8 mouse cellular contexts compared by ENCODE assay signal in genomic region chrX:94235601-94236000, GRCm38 (mm10). TPM values are rescaled to one million over a fixed set of nuclear protein-coding genes. Genes with fewer than 3 reads are reported as not detected.
DNase-seq lines count a peak whose midpoint lies in the region; ATAC-seq and TF ChIP-seq lines count a peak whose summit lies in the region.

No protein-coding gene starts in this region.

- TF ChIP-seq CTCF in liver, postnatal 0 days (IDR thresholded peaks at IDR 0.05; ENCODE audit: low read depth) = no peak

- DNase-seq in kidney, postnatal 14 days = no peak
- DNase-seq in MN1 (ENCODE audit: low spot score) = peak; percentile 7
- no peak for DNase-seq in liver, postnatal 0 days
- DNase-seq in spleen, adult 12 weeks (ENCODE audit: low spot score) = no peak
- DNase-seq in Muller cell, postnatal 12 days (ENCODE audit: inconsistent ontology term) = no peak
- no peak for DNase-seq in right cerebral cortex, adult 2 months (ENCODE audit: low spot score in 2 of 2)

- peaks cover 39% of the 10 kb centered on the region for H3K27me3 ChIP-seq in kidney, embryonic 16.5 days (ENCODE audit: insufficient read depth, low read length)
- peaks cover 26% of the 10 kb centered on the region for H3K27me3 ChIP-seq in heart, embryonic 16.5 days (ENCODE audit: control insufficient read depth, insufficient read depth, low read length)
- peaks cover 2% of the 10 kb centered on the region; the same call in 1 of the 2 replicates for H3K27me3 ChIP-seq in liver, postnatal 0 days (ENCODE audit: insufficient read depth, low read length)

- peak overlapping the region; percentile 61 for H3K4me2 ChIP-seq in kidney, embryonic 16.5 days (replicated peaks; ENCODE audit: low read depth, low read length)
- peak overlapping the region; percentile 59 for H3K4me2 ChIP-seq in heart, embryonic 16.5 days (ENCODE audit: low read depth, low read length)
- H3K4me2 ChIP-seq in liver, postnatal 0 days (ENCODE audit: low read depth, low read length) = peak overlapping the region; percentile 74

- H3K27ac ChIP-seq in kidney, embryonic 16.5 days (ENCODE audit: low read length) = no peak overlapping the region
- no peak overlapping the region for H3K27ac ChIP-seq in heart, embryonic 16.5 days (ENCODE audit: low read length)
- H3K27ac ChIP-seq in liver, postnatal 0 days (ENCODE audit: low read depth) = 0 out of 2 replicates have a peak overlapping the region, but pooled peaks have one; percentile 96

- no peaks in the 10 kb centered on the region for H3K9me3 ChIP-seq in kidney, embryonic 16.5 days (ENCODE audit: low read length)
- H3K9me3 ChIP-seq in heart, embryonic 16.5 days (replicated peaks; ENCODE audit: control insufficient read depth, low read length) = no peaks in the 10 kb centered on the region
- no peaks in the 10 kb centered on the region for H3K9me3 ChIP-seq in liver, postnatal 0 days (ENCODE audit: low read length)

- TF ChIP-seq EP300 in liver, postnatal 0 days (IDR thresholded peaks at IDR 0.05; ENCODE audit: low read depth) = no peak

- no peak for ATAC-seq in kidney, embryonic 16.5 days (ENCODE audit: low FRiP score, low TSS enrichment)
- ATAC-seq in heart, embryonic 16.5 days (replicated peaks; ENCODE audit: extremely low read depth, insufficient read depth, low FRiP score) = no peak
- ATAC-seq in liver, postnatal 0 days = no peak

- no peaks in the 10 kb centered on the region for H3K4me1 ChIP-seq in kidney, embryonic 16.5 days (ENCODE audit: insufficient read depth, low read length)
- no peaks in the 10 kb centered on the region for H3K4me1 ChIP-seq in heart, embryonic 16.5 days (ENCODE audit: control insufficient read depth, insufficient read depth, low read length)
- no peaks in the 10 kb centered on the region for H3K4me1 ChIP-seq in liver, postnatal 0 days (ENCODE audit: insufficient read depth)

- peak overlapping the region; percentile 71 for H3K9ac ChIP-seq in kidney, embryonic 16.5 days (replicated peaks; ENCODE audit: low read length)
- H3K9ac ChIP-seq in heart, embryonic 16.5 days (ENCODE audit: low read length) = peak overlapping the region; percentile 77
- peak overlapping the region; percentile 85 for H3K9ac ChIP-seq in liver, postnatal 0 days (replicated peaks)

- H3K4me3 ChIP-seq in kidney, embryonic 16.5 days (ENCODE audit: low read length) = peak overlapping the region; percentile 68
- H3K4me3 ChIP-seq in heart, embryonic 16.5 days (ENCODE audit: low read length) = peak overlapping the region; percentile 73
- H3K4me3 ChIP-seq in liver, postnatal 0 days (ENCODE audit: low read depth, low read length) = peak overlapping the region; percentile 78

- 35% methylated on average over 12 of the region's 12 CpGs for WGBS in kidney, embryonic 16.5 days
- WGBS in heart, embryonic 16.5 days = 23% methylated on average over 12 of the region's 12 CpGs
- 22% methylated on average over 12 of the region's 12 CpGs for WGBS in liver, postnatal 0 days (ENCODE audit: insufficient replicate concordance)

- H3K36me3 ChIP-seq in kidney, embryonic 16.5 days (ENCODE audit: insufficient read depth, low read length) = 0 out of 2 replicates have a peak, but pooled peaks cover 2% of the 10 kb centered on the region
- no peaks in the 10 kb centered on the region for H3K36me3 ChIP-seq in heart, embryonic 16.5 days (ENCODE audit: control insufficient read depth, insufficient read depth)
- H3K36me3 ChIP-seq in liver, postnatal 0 days (replicated peaks; ENCODE audit: insufficient read depth, low read length) = no peaks in the 10 kb centered on the region

RNA-seq across cellular contexts. Expression of gene Klhl15, which starts 1.2 kb away (rescaled TPM):
- polyA plus RNA-seq in kidney, embryonic 16.5 days (2015; fragmentation: Nextera tagmentation; extraction: Ambion mirVana) = 7.0 and 8.6 TPM in 2 replicates
- 4.5 and 5.8 TPM in 2 replicates for polyA plus RNA-seq in heart, embryonic 16.5 days (2015; fragmentation: Nextera tagmentation; extraction: Ambion mirVana)
- polyA plus RNA-seq in liver, postnatal 0 days (2015; fragmentation: Nextera tagmentation; extraction: Ambion mirVana) = 3.1 and 4.1 TPM in 2 replicates

RNA-seq across cellular contexts. Expression of gene Eif2s3x, which starts 22.9 kb away (rescaled TPM):
- 77.0 and 85.6 TPM in 2 replicates for polyA plus RNA-seq in kidney, embryonic 16.5 days (2015; fragmentation: Nextera tagmentation; extraction: Ambion mirVana)
- 51.4 and 58.2 TPM in 2 replicates for polyA plus RNA-seq in heart, embryonic 16.5 days (2015; fragmentation: Nextera tagmentation; extraction: Ambion mirVana)
- 20.8 and 24.0 TPM in 2 replicates for polyA plus RNA-seq in liver, postnatal 0 days (2015; fragmentation: Nextera tagmentation; extraction: Ambion mirVana)
